22 mouse cellular contexts compared by ENCODE assay signal in the genomic region with DNA sequence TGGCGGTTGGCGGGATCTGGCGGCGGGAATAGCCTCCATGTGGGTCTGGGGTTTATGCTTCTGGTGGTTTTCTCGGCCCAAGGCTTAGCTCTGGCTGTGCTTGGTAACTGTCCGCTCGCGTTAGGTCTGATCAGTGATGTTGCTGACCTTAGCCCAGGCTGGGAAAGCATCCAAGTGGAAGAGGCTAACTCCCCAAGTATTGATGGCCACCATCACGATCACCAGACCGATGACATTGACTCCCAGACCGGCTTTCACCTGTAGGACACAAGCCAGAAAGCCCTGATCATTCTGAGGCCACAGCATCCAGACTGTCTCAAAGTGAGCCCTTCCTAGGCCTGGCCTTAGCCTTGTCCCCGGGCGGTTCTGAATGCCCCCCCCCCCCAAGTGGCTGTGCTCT. TPM values are rescaled to one million over a fixed set of nuclear protein-coding genes. Genes with fewer than 3 reads are reported as not detected.
DNase-seq lines count a peak whose midpoint lies in the region; ATAC-seq and TF ChIP-seq lines count a peak whose summit lies in the region.
"Had no signal": no experiment of that assay in that cellular context is flagged by ENCODE, and none has a peak within 500 bp of the region (broad histone marks: within the 10 kb centered on the region; RNA-seq: fewer than 3 reads in every experiment).

No protein-coding gene starts in this region.

- no peak overlapping the region for H3K4me2 ChIP-seq in liver, embryonic 11.5 days
- H3K4me2 ChIP-seq in midbrain, embryonic 13.5 days (replicated peaks) = no peak overlapping the region
- no peak overlapping the region for H3K4me2 ChIP-seq in hindbrain, embryonic 14.5 days (replicated peaks)
- H3K4me2 ChIP-seq: embryonic facial prominence, embryonic 12.5 days; forebrain, embryonic 13.5 days; forebrain, embryonic 15.5 days had no signal

- H3K4me3 ChIP-seq in liver, adult 2 months (ENCODE audit: insufficient read depth, low read depth, low read length) = no peak overlapping the region
- H3K4me3 ChIP-seq in liver, embryonic 11.5 days (ENCODE audit: low read depth, low read length) = no peak overlapping the region
- H3K4me3 ChIP-seq in midbrain, embryonic 13.5 days (replicated peaks) = no peak overlapping the region
- H3K4me3 ChIP-seq in hindbrain, embryonic 14.5 days (replicated peaks; ENCODE audit: low read length) = no peak overlapping the region
- H3K4me3 ChIP-seq: embryonic facial prominence, embryonic 10.5 days; embryonic facial prominence, embryonic 12.5 days; forebrain, embryonic 13.5 days; forebrain, embryonic 15.5 days had no signal

- no peak for TF ChIP-seq CTCF in liver, adult 2 months (IDR thresholded peaks at IDR 0.05; ENCODE audit: low read depth, low read length)

- no peak for TF ChIP-seq POLR2A in liver, adult 2 months (IDR thresholded peaks at IDR 0.05; ENCODE audit: extremely low read depth, insufficient read depth, low read length)

- peak overlapping the region; percentile 71 for H3K27ac ChIP-seq in liver, adult 2 months (replicated peaks; ENCODE audit: insufficient read depth, low read depth, low read length)
- H3K27ac ChIP-seq in liver, embryonic 11.5 days (ENCODE audit: low read depth, low read length) = no peak overlapping the region
- no peak overlapping the region for H3K27ac ChIP-seq in midbrain, embryonic 13.5 days
- no peak overlapping the region for H3K27ac ChIP-seq in hindbrain, embryonic 14.5 days
- H3K27ac ChIP-seq: embryonic facial prominence, embryonic 10.5 days; embryonic facial prominence, embryonic 12.5 days; forebrain, embryonic 13.5 days; forebrain, embryonic 15.5 days had no signal

- H3K79me2 ChIP-seq in liver, adult 2 months (ENCODE audit: control insufficient read depth, insufficient read depth, low read length) = no peaks in the 10 kb centered on the region

- 52% methylated on average over 13 of the region's 13 CpGs for WGBS in liver, adult 2 months
- 91% methylated on average over 13 of the region's 13 CpGs for WGBS in liver, embryonic 11.5 days
- WGBS in midbrain, embryonic 13.5 days = 97% methylated on average over 13 of the region's 13 CpGs
- 95% methylated on average over 13 of the region's 13 CpGs for WGBS in hindbrain, embryonic 14.5 days

- H3K9ac ChIP-seq in liver, adult 2 months (ENCODE audit: low read depth, low read length) = 0 out of 2 replicates have a peak overlapping the region, but pooled peaks have one; percentile 39
- H3K9ac ChIP-seq in liver, embryonic 11.5 days (ENCODE audit: low read depth, low read length) = no peak overlapping the region
- no peak overlapping the region for H3K9ac ChIP-seq in midbrain, embryonic 13.5 days (replicated peaks)
- no peak overlapping the region for H3K9ac ChIP-seq in hindbrain, embryonic 14.5 days
- H3K9ac ChIP-seq: embryonic facial prominence, embryonic 12.5 days; forebrain, embryonic 13.5 days; forebrain, embryonic 15.5 days; forebrain, postnatal 0 days had no signal

- peaks cover 13% of the 10 kb centered on the region for H3K4me1 ChIP-seq in liver, adult 2 months (ENCODE audit: control insufficient read depth, insufficient read depth, low read length)
- no peaks in the 10 kb centered on the region for H3K4me1 ChIP-seq in liver, embryonic 11.5 days (replicated peaks; ENCODE audit: control insufficient read depth, insufficient read depth, low read length)
- no peaks in the 10 kb centered on the region for H3K4me1 ChIP-seq in midbrain, embryonic 13.5 days (replicated peaks)
- no peaks in the 10 kb centered on the region for H3K4me1 ChIP-seq in hindbrain, embryonic 14.5 days (replicated peaks; ENCODE audit: control insufficient read depth, insufficient read depth, low read length)
- H3K4me1 ChIP-seq: embryonic facial prominence, embryonic 10.5 days; embryonic facial prominence, embryonic 12.5 days; forebrain, embryonic 13.5 days; forebrain, embryonic 15.5 days had no signal

- H3K36me3 ChIP-seq in liver, adult 2 months (ENCODE audit: control insufficient read depth, insufficient read depth, low read length) = no peaks in the 10 kb centered on the region
- 0 out of 2 replicates have a peak, but pooled peaks cover under 1% of the 10 kb centered on the region for H3K36me3 ChIP-seq in liver, embryonic 11.5 days (ENCODE audit: control insufficient read depth, insufficient read depth, low read length)
- peaks cover 1% of the 10 kb centered on the region; the same call in 1 of the 2 replicates for H3K36me3 ChIP-seq in midbrain, embryonic 13.5 days
- no peaks in the 10 kb centered on the region for H3K36me3 ChIP-seq in hindbrain, embryonic 14.5 days (replicated peaks; ENCODE audit: control insufficient read depth, insufficient read depth)
- H3K36me3 ChIP-seq: forebrain, embryonic 15.5 days had no signal

- DNase-seq in liver, adult 2 months (ENCODE audit: extremely low read depth, low read depth, low spot score) = peak; percentile 91
- no peak for DNase-seq in liver, embryonic 11.5 days (ENCODE audit: low spot score)
- DNase-seq in ES-CJ7 (ENCODE audit: low read depth, low spot score) (peak; percentile 26), ZHBTc4 (ENCODE audit: low read depth, low spot score) (peak; percentile 50)
- DNase-seq in hindbrain, embryonic 14.5 days (ENCODE audit: low spot score) = no peak
- DNase-seq: adrenal gland, adult 8-10 months; adrenal gland, postnatal 14 days; adrenal gland, postnatal 36 days; B cell, adult 2 months; cerebellum, adult 11-12 months; cerebellum, adult 2 months; cerebellum, adult 9-10 months; cerebellum, postnatal 25 days; forebrain, postnatal 0 days had no signal

- ATAC-seq in liver, embryonic 11.5 days (replicated peaks; ENCODE audit: low FRiP score) = no peak
- no peak for ATAC-seq in midbrain, embryonic 13.5 days
- no peak for ATAC-seq in hindbrain, embryonic 14.5 days (ENCODE audit: low FRiP score)
- ATAC-seq: activated CD4-positive, CD25-positive, alpha-beta regulatory T cell, adult 4 months; forebrain, embryonic 13.5 days; forebrain, embryonic 15.5 days; forebrain, postnatal 0 days had no signal

- no peaks in the 10 kb centered on the region for H3K27me3 ChIP-seq in liver, adult 2 months (ENCODE audit: control insufficient read depth, insufficient read depth, low read length)
- H3K27me3 ChIP-seq in liver, embryonic 11.5 days (replicated peaks; ENCODE audit: control insufficient read depth, insufficient read depth, low read length) = no peaks in the 10 kb centered on the region
- H3K27me3 ChIP-seq in midbrain, embryonic 13.5 days = no peaks in the 10 kb centered on the region
- H3K27me3 ChIP-seq in hindbrain, embryonic 14.5 days (ENCODE audit: control insufficient read depth, insufficient read depth, low read length) = no peaks in the 10 kb centered on the region
- H3K27me3 ChIP-seq: embryonic facial prominence, embryonic 12.5 days; forebrain, embryonic 13.5 days; forebrain, embryonic 15.5 days had no signal

- H3K9me3 ChIP-seq in liver, embryonic 11.5 days (ENCODE audit: control insufficient read depth, low read length) = no peaks in the 10 kb centered on the region
- H3K9me3 ChIP-seq in midbrain, embryonic 13.5 days = peaks cover 3% of the 10 kb centered on the region; the same call in 1 of the 2 replicates
- H3K9me3 ChIP-seq in hindbrain, embryonic 14.5 days (ENCODE audit: control insufficient read depth, low read length) = no peaks in the 10 kb centered on the region
- H3K9me3 ChIP-seq: embryonic facial prominence, embryonic 10.5 days; embryonic facial prominence, embryonic 12.5 days; forebrain, embryonic 13.5 days; forebrain, embryonic 15.5 days had no signal

RNA-seq across cellular contexts. Expression of gene Slc13a4, which starts 39.2 kb away (rescaled TPM):
- under 0.01 and 0.09 TPM in 2 replicates for total RNA-seq in liver, adult 2 months (2014; rRNA removed)
- polyA plus RNA-seq in liver, adult 2 months (2012; rRNA removed) = 0.06 and 0.10 TPM in 2 replicates
- polyA plus RNA-seq in liver, embryonic 11.5 days (2014; fragmentation: Nextera tagmentation; extraction: Ambion mirVana) = 0.15 and 0.31 TPM in 2 replicates
- polyA plus RNA-seq in midbrain, embryonic 13.5 days (2015; fragmentation: Nextera tagmentation; extraction: Ambion mirVana) = 1.8 and 2.5 TPM in 2 replicates
- 7.5 and 7.8 TPM in 2 replicates for polyA plus RNA-seq in hindbrain, embryonic 14.5 days (2014; fragmentation: Nextera tagmentation; extraction: Ambion mirVana)
- total RNA-seq: MEL had no signal

RNA-seq across cellular contexts. Expression of gene Fam180a, which starts 57.2 kb away (rescaled TPM):
- 1.0 and 1.7 TPM in 2 replicates for total RNA-seq in liver, adult 2 months (2014; rRNA removed)
- polyA plus RNA-seq in liver, adult 2 months (2012; rRNA removed) = 0.09 and 0.11 TPM in 2 replicates
- polyA plus RNA-seq in liver, embryonic 11.5 days (2014; fragmentation: Nextera tagmentation; extraction: Ambion mirVana) = not detected in 2 replicates
- 0.42 and 0.49 TPM in 2 replicates for polyA plus RNA-seq in midbrain, embryonic 13.5 days (2015; fragmentation: Nextera tagmentation; extraction: Ambion mirVana)
- 0.93 and 1.1 TPM in 2 replicates for polyA plus RNA-seq in hindbrain, embryonic 14.5 days (2014; fragmentation: Nextera tagmentation; extraction: Ambion mirVana)
- total RNA-seq: MEL had no signal
- polyA plus RNA-seq: activated CD4-positive, CD25-positive, alpha-beta regulatory T cell, adult 4 months; embryonic facial prominence, embryonic 10.5 days; embryonic facial prominence, embryonic 12.5 days; forebrain, embryonic 11.5 days; forebrain, embryonic 13.5 days had no signal

Comparison
In these comparisons a context has a peak if more than half of its experiments do, and no peak if none do; other contexts are left out.
1. DNase-seq: peak in liver, adult 2 months (single experiment), ES-CJ7 (single experiment) and ZHBTc4 (single experiment); none in liver, embryonic 11.5 days (single experiment) and hindbrain, embryonic 14.5 days (single experiment).